Mouse (Mus musculus) midbrain, embryonic 12.5 days (tissue): ENCODE measurements around the gene Dgki. TPM values are rescaled to one million over a fixed set of nuclear protein-coding genes. Genes with fewer than 3 reads are reported as not detected.

ENCODE experiments used
- ATAC-seq: fragments of 200-750 bp; cut with Nextera tagmentation; 2 replicates; pipeline ENCODE4 v1.8.0; 2017; ENCODE audit warnings: low read depth, moderate TSS enrichment, moderate library complexity; ENCODE audit not compliant: low FRiP score
- H3K27ac ChIP-seq: fragments of 300-500 bp; sonication (generic); replicated peaks from 2 replicates; pipeline ENCODE4 v1.5.1; 2016; ENCODE audit warnings: mild to moderate bottlenecking
- H3K27me3 ChIP-seq: fragments of 300-500 bp; sonication (generic); 2 replicates; pipeline ENCODE4 v1.6.1; 2016; ENCODE audit warnings: mild to moderate bottlenecking
- H3K36me3 ChIP-seq: fragments of 300-500 bp; sonication (generic); 2 replicates; pipeline ENCODE4 v1.6.1; 2016
- H3K4me1 ChIP-seq: fragments of 300-500 bp; sonication (generic); 2 replicates; pipeline ENCODE4 v1.6.1; 2016
- H3K4me2 ChIP-seq: fragments of 300-500 bp; sonication (generic); replicated peaks from 2 replicates; pipeline ENCODE4 v1.6.1; 2016; ENCODE audit warnings: mild to moderate bottlenecking, moderate library complexity
- H3K4me3 ChIP-seq: fragments of 300-500 bp; sonication (generic); 2 replicates; pipeline ENCODE4 v1.5.1; 2016; ENCODE audit warnings: mild to moderate bottlenecking
- H3K9ac ChIP-seq: fragments of 300-500 bp; sonication (generic); replicated peaks from 2 replicates; pipeline ENCODE4 v1.6.1; 2016; ENCODE audit warnings: mild to moderate bottlenecking, moderate library complexity
- H3K9me3 ChIP-seq: fragments of 300-500 bp; sonication (generic); 2 replicates; pipeline ENCODE4 v1.6.1; 2016; ENCODE audit warnings: mild to moderate bottlenecking
- WGBS: fragments of 180-500 bp; shearing (Covaris S2); methylation state at CpG from one replicate; pipeline ENCODE4 v1.1.7; 2016; 5-methylcytosine and 5-hydroxymethylcytosine counted together
- polyA plus RNA-seq: library from polyadenylated mRNA; unstranded; fragments of >200 nt; fragmentation: Nextera tagmentation; extraction: Ambion mirVana; gene quantifications from 2 replicates; pipeline ENCODE4 v1.2.1, GENCODE M21; 2016

The Dgki gene
- polyA plus RNA-seq, 1 experiment from 2014 or later = 4.3 TPM

DNA sequence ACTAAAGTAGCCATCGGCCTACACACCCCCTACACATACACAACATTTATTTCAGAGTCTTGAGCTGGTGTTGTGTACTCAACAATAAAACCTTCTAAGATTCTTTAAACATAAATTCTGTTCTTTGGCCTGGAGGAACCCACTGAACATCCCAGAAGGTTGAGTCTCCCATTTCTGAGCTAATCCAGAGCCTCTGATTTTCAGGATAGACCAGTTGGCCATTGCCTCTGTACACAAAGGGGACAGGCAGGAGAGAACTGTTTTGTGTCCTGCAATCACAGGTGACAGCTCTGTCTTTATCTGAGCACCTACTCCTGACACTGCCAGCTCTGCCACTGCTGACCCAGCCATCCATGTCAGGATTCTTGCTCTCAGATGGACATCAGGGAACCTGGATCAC lies 8.8 kb downstream of the Dgki start:
- Histone ChIP-seq H3K9ac (no peak overlapping the region), H3K27ac (no peak overlapping the region), H3K27me3 (no peaks in the 10 kb centered on the region), H3K36me3 (no peaks in the 10 kb centered on the region), H3K4me1 (0 out of 2 replicates have a peak, but pooled peaks cover 7% of the 10 kb centered on the region), H3K9me3 (no peaks in the 10 kb centered on the region), H3K4me2 (no peak overlapping the region), H3K4me3 (no peak overlapping the region)
- ATAC-seq = no peak
- WGBS = 93% methylated on average over 1 of the region's 1 CpGs

DNA sequence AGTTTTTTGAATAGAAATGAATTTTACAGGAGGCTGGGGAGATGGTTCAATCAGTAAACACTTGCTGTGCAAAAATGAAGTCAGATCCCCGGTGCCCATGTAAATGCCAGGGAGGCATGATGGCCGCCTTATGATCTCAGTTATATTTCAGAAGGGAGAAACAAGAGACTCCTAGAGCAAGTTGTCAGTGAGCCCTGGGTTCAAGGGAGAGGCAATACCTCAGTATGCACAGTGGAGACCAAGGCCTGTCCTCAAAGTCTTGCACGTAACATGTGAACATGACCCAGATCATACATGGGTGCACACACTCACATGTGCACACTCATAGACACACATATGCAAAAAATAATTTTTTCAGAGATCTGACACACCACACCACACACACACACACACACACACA lies 9.3 kb downstream of the Dgki start:
- Histone ChIP-seq H3K9ac (no peak overlapping the region), H3K4me1 (0 out of 2 replicates have a peak, but pooled peaks cover 7% of the 10 kb centered on the region), H3K4me3 (no peak overlapping the region), H3K9me3 (no peaks in the 10 kb centered on the region), H3K27ac (no peak overlapping the region), H3K36me3 (no peaks in the 10 kb centered on the region), H3K4me2 (no peak overlapping the region), H3K27me3 (no peaks in the 10 kb centered on the region)
- 92% methylated on average over 3 of the region's 3 CpGs for WGBS
- ATAC-seq = no peak

DNA sequence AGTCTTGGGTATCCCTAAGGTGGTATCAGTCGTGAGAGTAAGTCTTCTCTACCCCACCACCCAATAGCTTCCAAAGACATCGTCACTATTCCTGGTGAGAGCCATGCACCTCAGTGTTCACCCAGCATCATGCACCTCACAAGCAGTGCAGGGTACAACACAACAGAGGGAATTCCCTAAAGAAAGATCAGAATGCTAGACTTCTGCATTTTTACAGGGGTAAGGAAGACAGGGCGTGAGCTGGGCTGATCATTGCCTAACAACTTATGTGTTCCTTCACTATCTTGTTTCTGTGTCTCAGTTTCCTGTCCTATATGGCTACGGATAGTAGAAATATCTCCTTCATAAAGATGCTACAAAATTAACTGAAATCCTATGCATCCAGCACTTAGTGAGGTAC lies 13.8 kb downstream of the Dgki start:
- Histone ChIP-seq H3K27me3 (no peaks in the 10 kb centered on the region), H3K4me2 (no peak overlapping the region), H3K4me1 (no peaks in the 10 kb centered on the region), H3K9ac (no peak overlapping the region), H3K9me3 (no peaks in the 10 kb centered on the region), H3K36me3 (no peaks in the 10 kb centered on the region), H3K4me3 (no peak overlapping the region), H3K27ac (no peak overlapping the region)
- ATAC-seq = no peak
- WGBS = 86% methylated on average over 4 of the region's 4 CpGs

DNA sequence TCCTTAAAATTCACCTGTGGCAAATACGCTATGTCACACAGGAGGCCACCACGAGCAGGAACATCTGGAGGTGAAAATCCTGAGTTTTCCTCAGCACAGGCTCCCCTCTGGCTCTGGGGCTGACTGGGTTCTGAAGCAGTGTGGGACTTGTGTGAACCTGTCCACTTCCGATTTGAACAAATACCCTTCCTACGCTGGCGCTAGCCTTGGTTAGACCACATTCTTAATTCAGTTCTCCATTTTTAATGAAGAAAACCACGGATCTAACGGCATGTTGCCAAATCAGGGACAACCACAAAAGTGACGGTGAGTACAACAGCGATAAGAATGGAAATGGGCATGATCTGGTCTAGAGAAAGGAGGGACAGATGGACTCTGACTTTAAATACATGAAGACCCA lies 15.1 kb downstream of the Dgki start:
- no peak overlapping the region for H3K27ac ChIP-seq
- no peaks in the 10 kb centered on the region for H3K9me3 ChIP-seq
- H3K27me3 ChIP-seq = no peaks in the 10 kb centered on the region
- H3K4me1 ChIP-seq = no peaks in the 10 kb centered on the region
- ATAC-seq = no peak
- H3K4me2 ChIP-seq = no peak overlapping the region
- H3K36me3 ChIP-seq = no peaks in the 10 kb centered on the region
- no peak overlapping the region for H3K4me3 ChIP-seq
- 95% methylated on average over 9 of the region's 9 CpGs for whole genome bisulfite sequencing
- no peak overlapping the region for H3K9ac ChIP-seq

DNA sequence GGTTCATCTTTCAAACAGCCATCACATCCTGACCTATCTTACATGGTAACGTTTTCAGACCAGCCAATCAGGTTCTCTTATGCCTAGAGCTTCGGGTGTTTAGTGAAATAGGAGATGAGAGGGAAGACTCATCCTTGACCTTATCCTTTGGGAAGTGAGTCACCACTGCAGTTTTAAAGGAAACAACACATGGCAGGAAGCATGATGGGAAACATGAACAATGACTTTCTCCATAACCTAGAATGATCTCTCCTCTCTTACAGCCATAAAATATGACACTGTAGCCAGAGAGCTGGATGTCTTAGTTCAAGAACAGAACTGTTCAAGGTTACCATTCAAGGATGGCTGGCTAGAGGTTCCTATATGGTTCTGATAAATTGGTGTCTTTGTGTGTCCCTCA lies 16.6 kb downstream of the Dgki start:
- no peak for ATAC-seq
- Histone ChIP-seq H3K9ac (no peak overlapping the region), H3K27ac (no peak overlapping the region), H3K27me3 (no peaks in the 10 kb centered on the region), H3K4me2 (no peak overlapping the region), H3K4me1 (no peaks in the 10 kb centered on the region), H3K4me3 (no peak overlapping the region), H3K9me3 (no peaks in the 10 kb centered on the region), H3K36me3 (no peaks in the 10 kb centered on the region)
- 86% methylated on average over 2 of the region's 2 CpGs for WGBS

DNA sequence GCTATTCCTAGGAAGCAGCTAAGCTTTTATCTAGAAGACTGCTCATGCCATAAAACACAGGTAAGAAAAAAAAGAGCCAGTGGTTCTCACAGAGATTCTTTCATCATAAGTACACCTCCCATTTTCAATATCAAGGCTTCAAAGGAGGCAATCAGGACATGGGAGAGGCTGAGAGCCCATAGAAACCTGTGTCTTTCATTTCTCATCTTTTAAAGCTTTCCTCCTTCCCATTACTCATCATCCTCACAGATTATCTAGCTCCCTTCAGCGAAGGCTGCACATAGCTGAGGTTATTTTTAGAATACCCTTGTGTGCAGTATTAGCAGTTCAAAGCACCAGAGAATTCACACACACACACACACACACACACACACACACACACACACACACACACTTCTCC lies 17.3 kb downstream of the Dgki start:
- WGBS = 64% methylated on average over 1 of the region's 1 CpGs
- Histone ChIP-seq H3K4me3 (no peak overlapping the region), H3K36me3 (no peaks in the 10 kb centered on the region), H3K9me3 (no peaks in the 10 kb centered on the region), H3K4me2 (no peak overlapping the region), H3K27me3 (no peaks in the 10 kb centered on the region), H3K4me1 (no peaks in the 10 kb centered on the region), H3K9ac (no peak overlapping the region), H3K27ac (no peak overlapping the region)
- ATAC-seq = no peak

DNA sequence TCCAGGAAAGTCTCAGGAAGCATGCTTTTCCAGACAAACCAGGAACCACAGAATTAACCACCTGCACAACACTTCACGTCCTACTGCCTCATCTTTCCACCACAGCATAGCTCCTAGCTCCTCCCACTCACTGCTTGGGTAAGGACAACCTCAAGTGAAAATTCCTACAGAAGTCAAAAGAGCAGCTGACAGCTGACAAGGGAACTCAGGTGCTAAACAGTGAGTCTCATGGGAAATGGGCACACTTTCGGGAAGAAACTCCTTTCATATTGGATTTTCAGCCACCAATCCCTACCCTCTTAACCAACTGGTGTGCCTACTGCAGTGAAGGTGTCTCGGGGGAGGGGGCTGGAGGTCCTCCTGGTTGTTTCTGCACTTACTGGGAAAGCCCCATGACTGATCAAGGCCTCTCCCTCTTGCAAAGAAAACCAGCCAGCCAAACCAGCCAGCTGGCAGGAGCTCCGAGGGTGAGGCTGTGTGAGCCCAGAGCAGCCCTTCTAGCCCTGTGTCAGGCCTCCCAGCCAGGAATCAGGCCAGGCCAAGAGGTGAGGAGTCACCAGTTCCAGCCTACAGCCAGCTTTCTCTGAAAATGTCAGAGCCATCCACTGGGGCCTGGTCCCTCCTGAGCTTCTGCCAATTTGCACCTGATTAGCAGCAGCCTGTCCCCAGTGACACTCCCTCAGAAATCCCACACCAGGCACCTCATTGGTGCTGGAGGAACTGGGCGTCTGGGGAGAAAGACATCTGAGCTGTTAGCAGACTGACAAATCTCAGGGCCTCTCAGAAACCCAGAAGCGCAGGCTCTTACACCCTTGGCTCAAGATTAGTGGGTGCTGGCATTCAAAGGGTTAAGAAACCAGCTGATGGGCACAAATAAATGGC lies 22.9 kb downstream of the Dgki start:
- Histone ChIP-seq H3K4me2 (no peak overlapping the region), H3K4me1 (peaks cover 6% of the 10 kb centered on the region; the same call in 1 of the 2 replicates), H3K36me3 (no peaks in the 10 kb centered on the region), H3K9me3 (no peaks in the 10 kb centered on the region), H3K9ac (no peak overlapping the region), H3K27me3 (no peaks in the 10 kb centered on the region), H3K4me3 (no peak overlapping the region), H3K27ac (no peak overlapping the region)
- no peak for ATAC-seq
- WGBS = 57% methylated on average over 6 of the region's 6 CpGs

DNA sequence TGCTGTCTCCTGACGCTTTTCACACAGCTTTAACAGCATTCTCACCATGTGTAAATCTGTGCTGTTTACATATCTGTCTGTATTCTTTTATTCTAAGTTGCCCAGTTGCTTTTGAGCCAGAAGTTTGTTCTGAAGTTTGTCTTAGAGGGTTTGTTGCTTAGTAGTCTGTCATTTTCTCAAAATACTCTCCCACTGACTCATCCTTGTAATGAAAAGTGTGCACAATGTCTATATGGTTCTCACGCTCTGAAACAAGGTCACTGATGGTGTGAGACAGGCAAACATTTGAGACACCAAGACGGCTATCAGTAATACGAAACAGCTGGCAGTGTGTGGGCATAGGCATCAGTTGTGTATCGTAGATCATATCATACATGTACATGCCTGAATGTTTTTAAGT lies 23.8 kb downstream of the Dgki start:
- Histone ChIP-seq H3K27me3 (no peaks in the 10 kb centered on the region), H3K4me3 (no peak overlapping the region), H3K9me3 (no peaks in the 10 kb centered on the region), H3K4me1 (peaks cover 6% of the 10 kb centered on the region; the same call in 1 of the 2 replicates), H3K36me3 (no peaks in the 10 kb centered on the region), H3K4me2 (no peak overlapping the region), H3K27ac (no peak overlapping the region), H3K9ac (no peak overlapping the region)
- no peak for ATAC-seq
- WGBS = 83% methylated on average over 5 of the region's 5 CpGs

DNA sequence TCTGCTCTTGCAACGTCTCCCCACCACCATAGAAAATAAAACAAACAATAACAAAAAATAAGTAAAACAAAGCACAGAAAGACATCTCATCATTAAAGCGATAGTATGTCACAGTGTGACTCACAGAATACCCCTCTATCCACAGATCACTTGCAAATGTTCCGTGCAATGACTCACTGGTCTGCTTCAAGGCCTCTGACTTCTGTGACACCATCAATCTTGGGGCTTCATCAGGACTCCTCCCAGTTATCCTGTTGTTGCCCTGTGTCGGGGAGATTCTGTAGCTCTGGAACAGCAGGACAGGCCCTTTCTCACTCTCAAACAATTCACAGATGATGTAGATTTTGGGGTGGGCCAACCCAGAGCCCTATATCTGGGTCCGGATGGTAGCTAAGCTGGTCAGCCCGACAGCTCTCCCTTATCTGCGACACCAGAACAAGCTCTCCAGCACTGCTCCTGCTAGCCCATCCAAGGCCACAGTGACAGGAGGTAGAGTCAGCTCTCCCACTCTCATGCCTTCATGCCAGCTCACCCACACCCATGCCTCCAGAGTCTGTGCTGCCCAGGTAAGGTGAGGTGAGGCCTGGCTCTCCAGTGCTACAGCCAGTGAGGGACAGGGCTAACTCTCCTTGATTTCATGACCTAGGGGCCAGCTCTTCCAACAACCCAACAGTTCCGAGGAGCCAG lies 28.9 kb downstream of the Dgki start:
- H3K9me3 ChIP-seq = no peaks in the 10 kb centered on the region
- H3K9ac ChIP-seq = no peak overlapping the region
- H3K27ac ChIP-seq = no peak overlapping the region
- H3K4me3 ChIP-seq = no peak overlapping the region
- H3K36me3 ChIP-seq = no peaks in the 10 kb centered on the region
- H3K4me1 ChIP-seq = no peaks in the 10 kb centered on the region
- no peak for ATAC-seq
- WGBS = 87% methylated on average over 8 of the region's 8 CpGs
- no peaks in the 10 kb centered on the region for H3K27me3 ChIP-seq
- H3K4me2 ChIP-seq = no peak overlapping the region

DNA sequence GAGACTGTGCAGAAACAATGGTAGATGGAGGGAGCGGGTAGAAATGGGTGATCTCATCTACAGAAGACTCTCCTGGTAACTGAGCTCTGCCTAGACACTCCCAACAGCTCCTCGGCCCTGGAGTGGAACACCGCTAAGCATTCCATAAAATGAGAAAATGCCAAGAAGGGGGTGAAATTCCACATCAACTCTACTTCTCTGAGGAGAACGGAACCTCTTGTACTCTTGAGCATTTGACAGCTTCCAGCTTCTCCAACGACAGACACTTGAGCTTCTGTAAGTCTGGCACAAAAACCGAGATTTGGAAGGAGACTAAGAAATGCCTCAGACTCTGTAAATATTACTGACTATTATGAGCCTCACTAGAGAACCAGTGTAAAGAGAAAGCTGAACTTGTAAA lies 31.4 kb downstream of the Dgki start:
- no peaks in the 10 kb centered on the region for H3K36me3 ChIP-seq
- WGBS = 90% methylated on average over 6 of the region's 6 CpGs
- no peak overlapping the region for H3K9ac ChIP-seq
- H3K4me2 ChIP-seq = no peak overlapping the region
- H3K27ac ChIP-seq = no peak overlapping the region
- no peak overlapping the region for H3K4me3 ChIP-seq
- H3K9me3 ChIP-seq = 0 out of 2 replicates have a peak, but pooled peaks cover 3% of the 10 kb centered on the region
- ATAC-seq = no peak
- no peaks in the 10 kb centered on the region for H3K27me3 ChIP-seq
- no peaks in the 10 kb centered on the region for H3K4me1 ChIP-seq

DNA sequence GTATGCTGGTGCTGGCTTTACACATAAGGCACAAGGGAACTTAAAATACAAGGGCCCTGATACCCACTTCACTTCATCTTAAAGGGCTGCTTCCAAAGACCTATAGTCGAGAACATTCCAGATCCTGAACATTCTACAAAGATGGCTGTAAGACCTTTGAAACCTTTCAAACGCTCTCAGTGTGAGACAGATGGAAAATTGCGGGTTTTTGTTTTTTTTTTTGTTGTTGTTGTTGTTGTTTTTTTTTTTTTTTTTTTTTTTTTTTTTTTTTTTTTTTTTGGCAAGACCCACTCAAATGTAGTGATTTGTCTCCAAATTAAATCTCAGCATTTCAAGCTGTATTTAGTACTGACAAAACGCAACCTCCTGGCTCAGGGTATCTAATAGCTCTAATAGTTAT lies 32.0 kb downstream of the Dgki start:
- H3K36me3 ChIP-seq = no peaks in the 10 kb centered on the region
- WGBS = 94% methylated on average over 4 of the region's 4 CpGs
- ATAC-seq = no peak

DNA sequence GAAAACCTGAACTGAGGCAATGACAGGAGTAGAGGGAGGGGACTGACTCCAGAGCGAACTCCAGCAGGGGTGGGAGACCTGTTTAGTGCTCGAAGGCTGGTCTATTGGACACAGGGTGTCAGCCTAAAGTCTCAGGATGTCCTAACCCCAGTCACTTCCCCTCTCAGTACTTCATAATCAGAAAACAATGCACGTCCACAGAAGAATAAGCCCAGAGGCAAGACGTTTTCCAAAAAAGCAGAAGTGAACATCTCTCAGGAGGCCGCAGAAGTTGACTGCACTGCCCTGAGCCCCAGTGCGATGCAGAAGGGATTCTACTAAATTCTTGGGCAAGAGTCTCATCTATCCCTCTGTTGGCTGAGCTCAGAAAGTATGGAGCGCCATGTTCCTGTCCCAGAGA lies 37.5 kb downstream of the Dgki start:
- no peak overlapping the region for H3K9ac ChIP-seq
- 0 out of 2 replicates have a peak, but pooled peaks cover 4% of the 10 kb centered on the region for H3K9me3 ChIP-seq
- no peak overlapping the region for H3K4me3 ChIP-seq
- H3K4me2 ChIP-seq = no peak overlapping the region
- H3K4me1 ChIP-seq = no peaks in the 10 kb centered on the region
- WGBS = 90% methylated on average over 7 of the region's 7 CpGs
- H3K27ac ChIP-seq = no peak overlapping the region
- ATAC-seq = no peak
- no peaks in the 10 kb centered on the region for H3K36me3 ChIP-seq
- H3K27me3 ChIP-seq = no peaks in the 10 kb centered on the region

More for the DNA sequence above, 32.0 kb downstream of the Dgki start:
- H3K4me3 ChIP-seq = no peak overlapping the region
- no peak overlapping the region for H3K27ac ChIP-seq
- H3K9me3 ChIP-seq = 0 out of 2 replicates have a peak, but pooled peaks cover 4% of the 10 kb centered on the region
- H3K4me1 ChIP-seq = no peaks in the 10 kb centered on the region
- H3K27me3 ChIP-seq = no peaks in the 10 kb centered on the region
- H3K4me2 ChIP-seq = no peak overlapping the region
- H3K9ac ChIP-seq = no peak overlapping the region
